Mouse (Mus musculus) small intestine, adult 2 months (tissue): ENCODE measurements at regions not wholly inside any gene's neighbourhood (a gene's known extent, or its start where the extent isn't known, plus 50 kb on each side); places are given as distances from the start of the nearest gene placed in this dataset.

ENCODE experiments used
- H3K27ac ChIP-seq: fragments of 200-500 bp; 2 replicates; pipeline ENCODE4 v1.5.1; 2012; ENCODE audit warnings: low read depth, low read length, control low read depth, inconsistent platforms; ENCODE audit not compliant: insufficient read depth
- H3K27me3 ChIP-seq: fragments of 200-500 bp; 2 replicates; pipeline ENCODE4 v1.6.1; 2012; ENCODE audit warnings: mild to moderate bottlenecking, moderate library complexity, low read length, inconsistent platforms; ENCODE audit not compliant: control insufficient read depth, insufficient read depth
- H3K36me3 ChIP-seq: fragments of 200-500 bp; 2 replicates; pipeline ENCODE4 v1.6.1; 2012; ENCODE audit warnings: mild to moderate bottlenecking, low read length, control low read depth, inconsistent platforms; ENCODE audit not compliant: control insufficient read depth, insufficient read depth
- H3K4me1 ChIP-seq: fragments of 200-500 bp; 2 replicates; pipeline ENCODE4 v1.6.1; 2012; ENCODE audit warnings: low read length, inconsistent platforms, mixed read lengths; ENCODE audit not compliant: control insufficient read depth, insufficient read depth, insufficient read length
- H3K4me3 ChIP-seq: fragments of 200-500 bp; 2 replicates; pipeline ENCODE4 v1.5.1; 2012; ENCODE audit warnings: low read depth, mild to moderate bottlenecking, control low read depth, inconsistent platforms, low read length, moderate library complexity
- CTCF ChIP-seq: fragments of 200-500 bp; IDR thresholded peaks from 2 replicates; pipeline ENCODE4 v1.5.1; 2012; ENCODE audit warnings: low read depth, mild to moderate bottlenecking, control low read depth, inconsistent platforms, low read length, moderate library complexity, mixed read lengths; ENCODE audit not compliant: insufficient replicate concordance, insufficient read length; ENCODE audit errors: extremely low read depth
- POLR2A ChIP-seq: fragments of 200-500 bp; IDR thresholded peaks from 2 replicates; pipeline ENCODE4 v1.6.1; 2012; ENCODE audit warnings: low read depth, mild to moderate bottlenecking, control low read depth, inconsistent platforms, low read length, moderate library complexity
- WGBS: fragments of 180-500 bp; shearing (Covaris S2); methylation state at CpG from one replicate; pipeline ENCODE4 v1.1.7; 2018; 5-methylcytosine and 5-hydroxymethylcytosine counted together

GRCm38 (mm10) chr12:70739316-70739715, 86.0 kb upstream of the Frmd6 start:
- 86% methylated on average over 6 of the region's 6 CpGs for WGBS
- H3K27ac ChIP-seq: no peak overlapping the region

GRCm38 (mm10) chr12:70739766-70740165, 85.5 kb upstream of the Frmd6 start:
- Histone ChIP-seq H3K27me3 (no peaks in the 10 kb centered on the region), H3K4me1 (no peaks in the 10 kb centered on the region), H3K4me3 (no peak overlapping the region), H3K36me3 (no peaks in the 10 kb centered on the region), H3K27ac (no peak overlapping the region)
- WGBS: 51% methylated on average over 7 of the region's 7 CpGs
- no peak for TF ChIP-seq CTCF
- no peak for TF ChIP-seq POLR2A

More at GRCm38 (mm10) chr12:70739316-70739715, 86.0 kb upstream of the Frmd6 start:
- Histone ChIP-seq H3K36me3 (no peaks in the 10 kb centered on the region), H3K4me3 (no peak overlapping the region), H3K27me3 (no peaks in the 10 kb centered on the region), H3K4me1 (no peaks in the 10 kb centered on the region)
- TF ChIP-seq POLR2A (no peak), CTCF (no peak)

GRCm38 (mm10) chr12:70742836-70743235, 82.5 kb upstream of the Frmd6 start:
- Histone ChIP-seq H3K4me1 (no peaks in the 10 kb centered on the region), H3K36me3 (no peaks in the 10 kb centered on the region), H3K27ac (no peak overlapping the region), H3K27me3 (no peaks in the 10 kb centered on the region), H3K4me3 (no peak overlapping the region)
- 65% methylated on average over 3 of the region's 3 CpGs for WGBS
- TF ChIP-seq POLR2A (no peak), CTCF (no peak)

GRCm38 (mm10) chr12:70745681-70746080, 79.6 kb upstream of the Frmd6 start:
- Histone ChIP-seq H3K4me1 (no peaks in the 10 kb centered on the region), H3K4me3 (no peak overlapping the region), H3K27me3 (no peaks in the 10 kb centered on the region), H3K27ac (no peak overlapping the region), H3K36me3 (no peaks in the 10 kb centered on the region)
- 75% methylated on average over 2 of the region's 2 CpGs for WGBS
- TF ChIP-seq CTCF: no peak
- TF ChIP-seq POLR2A: no peak

GRCm38 (mm10) chr12:70749651-70750050, 75.7 kb upstream of the Frmd6 start:
- Histone ChIP-seq H3K36me3 (no peaks in the 10 kb centered on the region), H3K27ac (no peak overlapping the region), H3K27me3 (no peaks in the 10 kb centered on the region), H3K4me3 (no peak overlapping the region), H3K4me1 (no peaks in the 10 kb centered on the region)
- TF ChIP-seq CTCF: no peak
- TF ChIP-seq POLR2A: no peak
- 88% methylated on average over 2 of the region's 2 CpGs for WGBS

GRCm38 (mm10) chr12:70750651-70751578, 74.4 kb upstream of the Frmd6 start:
- Histone ChIP-seq H3K27me3 (no peaks in the 10 kb centered on the region), H3K4me1 (no peaks in the 10 kb centered on the region), H3K36me3 (no peaks in the 10 kb centered on the region), H3K4me3 (no peak overlapping the region), H3K27ac (no peak overlapping the region)
- TF ChIP-seq CTCF (no peak), POLR2A (no peak)
- WGBS: 78% methylated on average over 7 of the region's 7 CpGs

- H3K4me3 ChIP-seq: no peak overlapping the region
- no peak overlapping the region for H3K27ac ChIP-seq
- H3K27me3 ChIP-seq: no peaks in the 10 kb centered on the region
- no peaks in the 10 kb centered on the region for H3K36me3 ChIP-seq
- WGBS: 44% methylated on average over 11 of the region's 11 CpGs
- H3K4me1 ChIP-seq: no peaks in the 10 kb centered on the region
- no peak for TF ChIP-seq POLR2A
- TF ChIP-seq CTCF: no peak
Observed at GRCm38 (mm10) chr12:70752266-70752910, 72.9 kb upstream of the Frmd6 start.
